Mouse (Mus musculus) spleen, postnatal 36 days (tissue): Measurements from ENCODE around the gene Usp25.
A peak's percentile ranks its signal among the peaks of the same experiment; 100 is the strongest.

Experiments used
- DNase-seq, 2 experiments: peaks; one replicate each; pipeline ENCODE4 v3.0.0; 2022; ENCODE audit warnings: low spot score in 2 of 2, mixed read lengths in 1 of 2

Usp25 gene

DNA sequence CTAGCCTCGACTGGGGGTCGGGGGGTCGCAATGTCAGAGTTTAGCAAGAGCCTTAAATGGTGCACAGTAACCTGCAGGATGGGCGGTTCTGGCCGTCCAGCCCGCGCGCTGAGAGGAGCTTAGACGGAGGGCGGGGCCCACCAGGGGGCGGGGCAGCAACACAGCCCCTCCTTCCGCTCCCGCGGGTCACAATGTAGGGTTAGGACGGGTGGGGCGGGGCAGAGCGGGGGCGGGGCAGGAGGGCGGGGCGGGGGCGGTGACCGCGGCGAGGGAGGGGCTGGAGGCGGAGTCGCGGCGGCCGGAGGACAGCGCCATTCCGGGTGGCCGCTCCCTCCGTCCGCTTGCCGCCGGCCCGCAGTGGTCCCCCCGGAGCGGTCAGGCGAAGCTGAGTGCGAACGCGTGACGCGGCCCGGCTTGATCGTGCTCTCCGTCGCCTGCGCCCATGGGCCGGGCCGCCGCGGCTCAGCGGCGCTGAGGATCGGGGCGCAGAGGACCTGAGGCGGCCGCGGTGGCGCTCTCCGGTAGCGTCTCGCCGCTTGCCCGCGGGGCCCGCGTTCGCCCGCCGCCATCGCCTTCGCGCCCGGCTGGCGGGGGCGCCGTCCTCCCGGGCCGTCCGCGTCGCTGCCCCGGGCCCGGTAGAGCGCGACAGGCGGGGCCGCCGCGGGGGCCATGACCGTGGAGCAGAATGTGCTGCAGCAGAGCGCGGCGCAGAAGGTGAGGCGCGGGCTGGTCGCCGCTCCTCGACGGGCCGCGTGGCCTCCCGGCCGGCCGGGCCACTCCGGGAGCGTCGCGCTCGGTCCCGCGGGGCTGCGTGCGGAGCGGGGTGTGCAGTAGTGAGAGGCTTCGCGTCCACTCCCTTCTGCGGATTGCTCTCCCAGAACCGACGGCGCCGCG lies at the start of gene Usp25:
Usp25 (plus strand) TSS at position 280 of the 894 bp plus-strand sequence.
- peak; percentile 93 to 94 for DNase-seq

DNA sequence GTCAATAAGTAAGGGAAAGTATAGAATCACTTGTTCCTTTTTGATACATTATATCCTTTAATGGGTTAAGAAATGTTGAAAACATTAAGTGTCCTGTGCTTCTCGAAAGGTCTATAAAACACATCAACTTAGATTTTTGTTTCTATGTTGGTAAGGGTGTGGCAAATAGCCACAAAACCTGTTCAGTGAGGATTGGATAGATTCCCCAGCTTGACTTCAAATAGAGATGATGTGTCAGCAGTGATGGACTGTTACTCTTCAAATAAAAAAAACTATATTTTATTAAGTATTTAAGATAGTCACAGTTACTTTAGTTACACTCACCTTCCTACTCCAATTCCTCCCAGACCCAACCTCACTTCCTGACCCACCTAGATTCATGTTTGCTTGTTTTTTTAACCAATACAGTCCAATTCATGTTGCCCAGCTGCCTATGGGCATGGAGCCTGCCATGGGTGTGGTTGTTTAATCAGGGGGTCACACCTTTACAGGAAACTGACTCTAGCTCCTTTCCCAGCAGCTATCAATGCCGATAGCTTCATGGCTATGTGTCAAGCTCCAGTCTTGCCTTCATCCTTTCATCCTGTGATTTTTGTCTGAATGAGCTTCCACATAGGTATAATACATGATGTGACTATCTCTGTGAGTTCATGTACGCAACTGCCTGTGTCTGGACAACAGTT lies 45.8 kb upstream of the Usp25 start:
- no peak for DNase-seq

DNA sequence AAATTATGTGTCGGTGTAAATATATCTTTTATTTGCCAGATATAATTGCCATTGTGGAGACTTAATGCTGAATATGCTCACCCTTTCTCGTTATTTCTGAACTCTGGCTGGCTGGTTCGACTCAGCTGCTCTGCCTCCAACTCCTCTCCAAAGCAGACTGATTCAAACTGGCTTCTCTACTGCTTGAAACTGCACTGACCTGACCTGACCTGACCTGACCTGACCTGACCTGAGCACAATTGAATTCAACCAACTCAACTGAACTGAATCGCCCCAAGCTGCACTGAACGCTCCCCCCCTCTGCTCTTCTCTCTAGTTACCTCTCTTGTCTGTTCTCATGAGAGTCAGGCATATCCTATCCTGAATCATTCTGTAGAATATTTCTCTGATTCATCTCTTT lies 42.3 kb upstream of the Usp25 start:
- DNase-seq = no peak

DNA sequence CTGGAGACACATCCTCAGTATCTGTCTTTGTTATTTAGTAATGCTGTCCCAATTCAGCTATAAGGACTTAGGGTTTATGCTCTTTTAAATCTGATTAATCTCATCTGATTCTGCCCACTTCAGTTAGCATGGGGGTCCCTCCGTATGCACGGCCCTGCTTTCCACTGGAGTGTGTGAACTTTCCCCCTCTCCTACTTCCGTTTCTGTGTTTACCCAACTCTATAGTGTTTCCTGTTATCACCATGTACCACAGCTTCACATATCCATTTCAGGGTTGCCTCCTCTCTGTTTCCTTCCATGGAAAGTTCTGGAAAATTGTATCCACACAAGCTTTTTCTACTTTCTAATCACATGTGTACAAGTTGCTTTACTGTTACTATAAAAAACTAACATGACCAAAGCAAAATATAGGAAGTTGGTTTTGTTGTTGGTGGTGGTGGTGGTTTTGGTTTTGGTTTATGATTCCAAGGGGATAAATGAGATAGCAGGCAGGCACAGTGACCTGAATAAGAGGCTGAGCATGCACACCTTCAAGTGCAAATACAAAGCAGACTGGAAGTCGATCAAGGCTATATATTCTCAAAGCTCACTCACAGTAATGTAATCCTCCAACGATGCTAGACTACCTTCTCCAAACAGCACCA lies 36.6 kb upstream of the Usp25 start:
- DNase-seq = no peak

DNA sequence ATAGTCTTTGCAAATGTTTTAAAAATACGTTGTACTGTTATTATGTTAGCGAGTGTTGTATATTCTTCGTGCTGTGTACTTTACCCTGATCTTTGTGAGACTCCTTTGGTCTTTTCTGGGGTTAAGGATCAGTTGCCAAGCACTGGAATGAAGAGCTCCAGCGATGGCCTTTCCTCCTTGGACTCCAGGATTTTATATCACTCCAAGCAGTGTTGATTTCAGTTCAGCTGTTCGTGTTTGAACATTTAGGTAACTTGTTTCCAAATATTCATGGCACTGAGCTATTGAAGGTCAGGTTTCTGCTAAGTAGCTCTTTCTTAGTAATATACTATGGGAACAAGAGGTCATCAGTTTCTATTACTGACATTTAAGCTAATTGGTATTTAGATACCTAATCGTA lies 29.8 kb upstream of the Usp25 start:
- no peak for DNase-seq

DNA sequence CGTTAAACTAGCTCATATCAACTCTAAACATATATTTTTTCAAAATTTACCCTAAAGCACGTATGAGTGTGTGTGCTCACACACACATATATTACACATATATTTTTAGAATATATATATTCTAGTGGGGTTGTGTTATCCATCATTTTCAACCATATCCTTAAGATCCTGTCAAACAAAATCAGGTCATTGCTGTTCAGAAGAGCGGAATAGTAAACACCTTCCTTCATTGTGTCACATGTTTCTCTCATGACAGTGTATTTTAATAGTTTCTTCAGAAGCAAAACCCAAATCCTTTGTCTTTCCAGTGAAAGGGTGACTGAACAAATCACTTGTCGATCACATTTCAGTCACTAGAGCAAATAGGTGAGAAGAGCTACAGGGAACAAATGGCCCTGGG lies 25.8 kb upstream of the Usp25 start:
- DNase-seq = no peak

DNA sequence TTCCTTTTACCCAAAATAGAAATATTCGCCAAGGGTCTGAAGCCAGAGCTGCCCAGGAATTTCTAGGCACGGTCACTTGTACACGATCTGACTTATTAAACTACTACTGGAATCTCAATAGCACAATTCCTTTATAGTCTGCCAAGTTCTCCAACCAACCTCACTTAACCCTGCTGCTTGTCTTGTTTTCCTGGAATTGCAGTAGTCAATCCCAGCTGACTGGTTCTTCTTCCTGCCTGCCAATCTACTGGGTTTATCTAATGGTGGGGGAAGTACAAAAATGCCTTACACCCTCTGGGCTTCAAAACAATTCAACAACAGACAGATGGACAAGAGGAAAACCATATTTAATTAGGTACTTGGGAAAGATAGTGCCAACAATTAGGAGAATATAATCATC lies 9.6 kb upstream of the Usp25 start:
- DNase-seq = no peak

DNA sequence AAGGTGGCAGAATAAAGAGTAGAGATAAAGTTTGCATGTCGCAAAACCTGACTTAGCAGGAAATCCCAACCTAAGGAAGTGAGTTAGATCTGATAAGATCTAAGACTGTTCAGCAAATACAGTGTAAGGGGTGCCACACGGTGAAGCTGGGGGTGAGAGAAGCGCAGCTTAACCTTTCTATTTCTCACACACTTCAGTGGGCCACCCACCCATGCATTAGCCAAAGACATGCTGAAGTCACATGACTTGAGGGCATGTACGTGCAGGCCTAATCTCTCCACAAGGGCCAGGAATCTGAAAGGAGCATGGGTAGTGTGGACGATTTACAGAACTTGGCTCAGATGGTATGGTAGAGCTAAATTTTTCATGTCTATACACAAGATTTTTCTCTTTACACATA lies 4.3 kb upstream of the Usp25 start:
- no peak for DNase-seq

DNA sequence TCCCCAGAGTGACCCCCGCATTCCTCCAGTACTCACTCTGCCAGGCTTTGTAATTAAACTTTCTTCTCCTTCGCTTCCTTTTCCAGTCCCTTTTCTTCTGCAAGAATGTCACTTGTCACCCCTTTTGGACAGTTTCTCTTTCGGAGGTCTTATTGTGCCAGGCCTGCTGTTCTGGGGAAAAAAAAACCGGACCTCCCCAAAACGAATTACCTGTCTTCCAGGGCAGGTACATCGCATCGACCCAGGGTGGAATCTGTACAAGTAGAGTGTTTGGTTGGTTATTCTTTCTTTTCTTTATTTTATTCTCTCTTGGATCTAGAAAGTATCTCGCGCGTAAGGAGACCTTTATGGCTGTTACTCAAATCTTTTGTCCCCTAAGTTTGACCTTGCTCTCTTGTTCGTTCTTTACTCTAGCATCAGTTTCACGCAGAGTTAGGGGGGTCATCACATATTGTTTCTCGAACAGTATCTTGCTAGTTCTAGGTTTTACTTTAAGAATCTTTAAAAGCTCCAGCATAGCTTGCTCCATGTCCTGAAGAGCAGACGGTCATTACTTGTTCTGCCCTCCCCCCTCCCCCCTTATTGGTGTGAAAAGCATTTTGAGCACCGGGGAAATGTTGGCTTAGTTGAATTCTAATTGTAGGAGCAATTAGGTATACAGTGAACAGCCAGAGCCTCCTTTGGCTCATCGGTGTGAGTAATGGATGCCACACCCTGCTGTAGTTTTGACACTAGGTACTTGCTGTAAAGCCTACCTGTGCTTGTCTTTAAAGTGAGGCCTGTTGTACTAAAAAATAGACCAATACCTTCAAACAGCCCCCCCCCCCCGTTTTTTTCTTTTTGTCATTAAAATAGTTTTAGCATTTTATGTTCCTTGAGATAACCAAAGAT lies 1.1 kb downstream of the Usp25 start:
- DNase-seq = no peak

DNA sequence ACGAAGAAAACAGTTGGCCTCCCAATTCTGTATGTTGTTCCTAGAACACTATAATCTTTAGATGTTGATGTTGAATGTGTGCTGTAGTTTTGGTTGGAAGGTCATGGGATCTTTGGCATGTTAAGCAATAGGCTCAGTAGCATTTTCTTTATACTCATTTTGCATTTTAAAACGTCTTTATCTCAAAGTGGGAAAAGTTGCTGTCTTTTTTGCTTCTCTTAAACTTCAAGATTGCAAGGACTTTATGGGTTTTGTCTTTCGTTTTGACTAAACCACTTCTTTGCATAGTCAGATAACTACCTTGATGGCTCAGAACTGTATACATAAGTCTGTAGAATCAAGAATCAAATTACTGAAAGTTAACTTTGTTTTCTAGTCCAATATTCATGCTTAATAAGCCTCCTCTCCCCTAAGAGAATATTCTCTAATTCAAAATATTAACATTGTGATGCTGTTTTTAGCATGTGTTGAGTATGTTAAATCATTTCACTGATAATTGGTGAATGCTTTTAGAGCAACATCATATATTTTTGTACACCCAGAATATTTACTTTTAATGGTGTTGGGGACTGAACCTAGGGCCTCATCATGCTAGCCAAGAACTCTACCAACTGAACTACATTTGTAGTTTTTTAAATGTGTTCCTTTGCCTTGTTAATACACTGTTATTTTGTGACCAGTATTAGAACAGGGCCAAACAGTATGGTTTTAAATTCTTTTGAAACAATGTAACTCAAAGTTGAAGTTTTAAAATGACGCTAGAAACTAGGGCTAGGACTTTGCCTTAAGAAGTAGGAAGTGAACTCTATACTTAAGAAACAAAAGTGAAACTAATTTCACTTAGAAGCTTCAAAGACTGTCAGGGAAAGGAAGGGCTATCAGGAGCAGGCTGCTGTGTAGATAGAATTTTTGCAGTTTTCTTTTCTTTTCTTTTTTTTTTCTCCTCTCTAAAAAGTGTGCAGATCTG lies 2.2 kb downstream of the Usp25 start:
- no peak for DNase-seq

DNA sequence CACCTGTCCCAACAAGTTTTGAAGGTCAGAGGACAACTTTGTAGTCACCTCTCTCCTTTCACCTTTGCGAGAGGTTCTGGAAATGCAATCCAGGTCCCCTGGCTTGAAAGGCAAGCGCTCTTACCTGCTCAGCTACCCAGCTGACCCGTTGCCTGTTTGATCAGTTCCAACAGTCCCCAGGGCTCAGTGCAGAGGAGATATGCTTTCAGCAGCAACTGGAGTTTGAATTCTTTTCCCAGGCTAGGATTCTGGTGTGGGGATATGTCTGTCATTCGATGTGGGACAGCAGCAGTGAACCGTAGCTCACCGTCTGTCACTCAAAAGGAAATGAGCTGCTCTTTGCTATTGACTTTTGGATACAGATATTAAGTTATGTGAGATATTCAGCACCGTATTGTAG lies 4.4 kb downstream of the Usp25 start:
- DNase-seq = no peak

DNA sequence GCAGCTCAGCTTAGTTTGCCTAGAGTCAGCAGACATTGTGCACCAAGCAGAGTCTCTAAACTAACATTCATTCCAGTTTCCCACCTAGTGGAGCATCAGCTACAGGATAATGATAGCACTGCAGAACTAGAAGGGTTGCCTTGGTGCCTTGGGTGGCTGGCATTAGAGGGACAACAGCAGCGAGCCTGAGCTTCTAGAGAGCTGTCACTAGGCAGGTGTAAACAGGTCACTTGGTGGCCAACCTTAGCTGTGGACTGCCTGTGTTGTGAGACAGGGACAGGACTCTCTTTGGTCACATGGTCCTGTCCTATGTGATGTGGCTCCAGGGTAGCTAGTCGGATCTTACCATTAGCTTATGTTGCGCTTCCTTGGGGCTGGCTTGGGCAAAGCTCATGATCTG lies 6.7 kb downstream of the Usp25 start:
- DNase-seq = no peak

DNA sequence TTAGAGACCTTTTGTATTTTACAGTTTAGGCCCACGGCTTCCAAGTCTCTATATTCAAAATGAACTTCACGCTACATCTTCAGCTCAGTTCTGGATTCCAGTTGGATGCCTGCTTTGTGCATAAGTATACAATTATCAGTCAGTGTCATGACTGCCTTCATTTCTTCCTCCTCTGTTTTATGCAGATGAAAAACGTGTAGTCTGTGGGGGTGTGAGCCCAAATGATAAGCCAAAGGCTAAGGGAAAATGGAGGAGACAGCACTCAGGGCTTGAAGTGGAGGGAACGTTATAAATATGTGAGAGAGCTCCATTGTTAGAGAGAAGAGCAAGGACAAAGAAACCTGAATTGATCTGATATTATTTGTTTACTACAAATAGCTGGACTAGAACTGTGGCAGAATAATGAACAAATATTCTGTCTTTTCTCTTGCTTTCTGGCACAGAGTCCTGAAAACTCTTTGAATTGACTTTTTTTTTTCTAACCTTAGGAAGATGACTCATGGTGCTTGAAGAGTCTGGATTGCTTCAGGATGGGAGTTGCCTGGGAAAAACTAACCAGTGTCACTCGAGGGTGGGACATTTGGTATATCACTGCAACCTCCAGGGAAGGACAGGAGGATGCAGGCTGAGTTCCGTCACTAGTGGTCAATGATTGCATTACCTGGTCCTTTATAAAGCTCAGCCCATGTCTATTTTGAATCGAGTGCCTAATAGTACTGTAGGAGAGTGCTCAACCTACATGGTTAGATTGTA lies 10.3 kb downstream of the Usp25 start:
- DNase-seq = no peak

DNA sequence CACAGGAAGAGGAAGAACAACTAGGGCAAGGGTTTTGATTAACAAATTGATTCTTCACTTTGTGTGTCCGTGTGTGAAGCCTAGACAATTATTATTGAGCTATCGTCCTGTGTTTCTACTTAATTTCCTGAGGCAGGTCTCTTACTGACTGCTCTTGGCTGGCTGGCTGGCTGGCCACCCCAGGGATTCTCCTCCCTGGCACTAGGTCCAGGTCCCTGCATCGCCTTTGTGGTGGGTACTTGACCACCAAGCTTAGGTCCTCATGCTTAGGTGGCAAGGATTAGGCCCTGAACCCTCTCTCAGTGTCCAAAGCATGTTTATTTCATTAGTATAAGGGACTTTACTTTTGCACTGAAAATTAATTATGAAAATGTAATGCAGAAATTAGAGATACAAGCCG lies 12.6 kb downstream of the Usp25 start:
- DNase-seq = no peak

DNA sequence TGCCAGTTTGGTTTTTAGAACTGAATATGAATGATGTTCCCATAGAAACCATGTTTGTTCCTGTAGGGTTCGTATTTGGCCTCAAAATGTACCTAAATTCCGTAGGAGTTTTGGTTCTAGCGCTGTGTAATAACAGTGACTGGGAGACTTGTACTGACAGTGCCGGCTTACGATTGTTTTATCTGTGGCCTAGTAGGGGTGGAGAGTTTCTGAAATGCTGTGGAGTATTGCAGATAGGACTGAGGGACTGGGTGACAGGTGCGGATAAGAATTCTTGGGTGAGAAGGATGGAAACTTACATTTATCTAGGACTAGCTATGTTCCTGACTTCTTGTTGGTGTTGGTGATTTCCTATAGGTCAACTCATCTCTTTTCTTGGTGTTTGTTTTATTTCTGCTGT lies 13.4 kb downstream of the Usp25 start:
- peak; percentile 57 to 70 for DNase-seq

DNA sequence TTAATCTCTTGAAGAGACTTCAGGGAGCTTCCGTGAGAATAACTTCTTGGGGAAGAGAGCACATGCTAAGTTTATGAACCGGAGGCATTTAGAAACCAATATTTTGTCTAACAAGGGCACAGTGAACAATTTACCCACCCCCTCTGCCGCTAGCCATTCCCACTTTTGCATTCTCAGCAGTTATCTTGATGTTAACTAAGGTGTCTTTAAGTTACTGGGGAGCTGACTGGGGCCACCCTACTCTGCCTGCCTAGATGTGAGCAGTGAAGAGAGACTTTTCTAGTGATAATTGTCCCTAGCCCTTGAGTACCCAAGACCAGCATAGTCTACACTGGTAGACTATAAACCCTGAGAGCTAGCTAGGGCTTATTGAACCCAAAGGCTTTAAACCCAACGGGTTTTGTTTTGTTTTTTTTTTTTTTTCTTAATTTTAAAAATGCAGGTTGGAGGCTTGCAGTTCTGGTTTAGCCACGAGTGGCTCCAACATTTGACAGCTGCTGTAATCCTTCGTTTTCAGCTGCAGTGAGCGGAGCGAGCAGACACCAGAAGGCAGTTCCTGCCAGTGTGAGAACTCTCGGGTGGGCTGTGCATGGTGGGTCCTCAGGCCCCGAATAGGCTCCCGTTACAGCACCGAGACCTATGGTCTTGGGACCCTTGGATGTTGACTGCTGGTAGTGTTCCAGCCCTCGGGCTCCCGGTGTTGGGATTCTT lies 14.6 kb downstream of the Usp25 start:
- no peak for DNase-seq

DNA sequence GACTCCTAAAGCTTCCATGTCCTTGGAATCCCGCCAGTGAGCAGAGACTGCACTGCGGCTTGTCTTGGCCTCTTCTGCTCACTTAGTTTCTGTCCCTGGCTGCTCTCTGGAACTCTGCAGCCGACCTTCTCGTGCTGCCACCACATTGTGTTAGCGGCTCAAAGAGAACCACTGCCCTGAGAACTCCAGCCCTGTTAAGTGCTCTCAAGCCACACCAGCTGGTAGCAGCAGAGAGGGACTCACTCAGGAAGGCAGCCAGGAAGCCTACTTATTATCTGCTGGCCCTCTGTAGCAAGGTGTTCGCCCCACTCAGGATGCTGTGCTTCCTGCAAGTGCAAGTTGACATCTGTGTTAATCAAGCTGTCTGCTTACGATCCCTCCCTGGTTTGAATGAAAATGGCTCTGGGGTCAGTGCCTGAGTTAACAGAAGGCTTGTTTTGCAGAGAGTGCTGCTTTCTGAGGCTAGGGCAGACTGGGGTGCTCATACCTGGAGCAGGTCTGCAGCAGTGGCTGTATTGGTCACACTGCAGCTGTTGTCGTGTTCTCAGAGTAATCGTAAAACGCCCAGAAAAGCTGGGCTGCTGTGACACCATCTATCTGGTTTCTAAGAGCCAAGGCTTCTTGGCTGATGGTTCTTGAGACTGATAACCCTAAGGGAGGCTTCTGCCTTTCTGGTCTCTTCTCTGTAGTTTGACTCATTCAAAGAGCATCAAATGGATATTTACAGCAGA lies 15.3 kb downstream of the Usp25 start:
- DNase-seq = no peak

DNA sequence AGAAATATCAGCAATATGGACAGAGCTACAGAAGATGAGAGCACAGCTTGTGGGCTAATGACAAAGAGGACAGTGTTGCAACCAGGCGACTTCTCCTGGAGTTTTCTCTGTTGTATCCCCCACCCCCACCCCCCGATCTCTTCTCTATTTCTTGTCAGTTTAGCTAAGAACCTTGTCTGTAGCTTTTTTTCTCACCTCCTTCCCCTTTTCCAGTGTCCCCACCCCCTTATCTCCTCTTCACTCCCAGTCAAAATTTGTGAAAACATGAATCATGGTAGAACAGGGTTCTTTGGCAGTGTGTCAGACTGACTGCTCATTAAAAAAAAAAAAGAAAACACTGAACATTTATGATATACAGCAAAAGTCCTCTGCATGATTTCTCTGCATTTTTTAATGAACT lies 16.9 kb downstream of the Usp25 start:
- no peak for DNase-seq

DNA sequence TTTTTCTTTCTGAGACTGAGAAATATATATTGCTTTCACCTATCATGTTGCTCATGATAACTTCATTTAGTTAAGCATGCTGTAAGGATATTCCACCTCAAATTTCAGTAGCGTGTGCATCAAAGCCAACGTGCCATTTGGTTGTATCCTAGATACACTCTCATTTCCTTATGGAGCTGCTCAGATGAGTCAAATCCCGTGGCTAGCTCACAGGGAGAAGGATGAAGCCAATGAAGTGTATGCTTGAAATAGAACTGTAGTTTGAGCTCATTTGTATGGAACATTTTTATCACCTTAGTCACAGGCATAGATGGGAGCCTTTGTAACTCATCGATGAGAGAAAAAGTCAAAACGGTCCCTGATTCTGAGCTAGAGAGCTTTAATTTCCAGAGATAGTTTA lies 20.8 kb downstream of the Usp25 start:
- no peak for DNase-seq
